Mouse (Mus musculus) left cerebral cortex, postnatal 14 days (tissue): ENCODE data around the gene Tmem165. TPM values are rescaled to one million over a fixed set of nuclear protein-coding genes. Genes with fewer than 3 reads are reported as not detected.

Experiments used
- DNase-seq, 2 experiments: peaks; one replicate each; pipeline ENCODE4 v3.0.0; 2021 to 2022; ENCODE audit warnings: low spot score in 2 of 2, mixed read lengths in 1 of 2
- intact Hi-C: fragments of 180-260 bp; cut with DNase I; formaldehyde crosslinking; loops from one replicate; pipeline ENCODE4 v1.15.1; 2025
- total RNA-seq, 2 experiments: library from RNA; stranded (reverse); gene quantifications; 2 replicates each; pipeline ENCODE4 v1.2.3; 2021

The Tmem165 gene
- total RNA-seq, 2 experiments from 2014 or later: 36.1 to 36.3 TPM

GRCm38 (mm10) chr5:76208066-76208465 lies 24.4 kb downstream of the Tmem165 start:
- intact Hi-C loops: no loop called here
- no peak for DNase-seq

GRCm38 (mm10) chr5:76216691-76217090 lies 33.0 kb downstream of the Tmem165 start:
- peak in 1 of 2 experiments; percentile 20 for DNase-seq
- intact Hi-C loops: no loop called here

GRCm38 (mm10) chr5:76231171-76231855 lies 47.6 kb downstream of the Tmem165 start:
- intact Hi-C loops: no loop called here
- no peak for DNase-seq

- no peak for DNase-seq
- intact Hi-C loops: no loop called here
Measured at GRCm38 (mm10) chr5:76243274-76243673, 59.6 kb downstream of the Tmem165 start.

GRCm38 (mm10) chr5:76243929-76244328 lies 60.2 kb downstream of the Tmem165 start:
- DNase-seq: no peak
- intact Hi-C loops: no loop called here

GRCm38 (mm10) chr5:76244430-76244829 lies 60.8 kb downstream of the Tmem165 start:
- no peak for DNase-seq
- intact Hi-C loops: no loop called here

- intact Hi-C loops: no loop called here
- DNase-seq: peak in 1 of 2 experiments; percentile 56
Measured at GRCm38 (mm10) chr5:76245419-76245818, 61.7 kb downstream of the Tmem165 start.

- no peak for DNase-seq
- intact Hi-C loops: no loop called here
Measured at GRCm38 (mm10) chr5:76246539-76246938, 62.9 kb downstream of the Tmem165 start.

- no peak for DNase-seq
- intact Hi-C loops: no loop called here
Measured at GRCm38 (mm10) chr5:76250948-76251347, 67.3 kb downstream of the Tmem165 start.

Other genes starting within 250 kb of the Tmem165 start
- gene Kdr, start 205.4 kb upstream of the Tmem165 start, total RNA-seq: 10 to 100 TPM; 21.5 to 22.4 TPM
- 10 to 100 TPM; 17.8 to 19.2 TPM for gene Srd5a3, start 43.6 kb upstream of the Tmem165 start, total RNA-seq
- gene Clock, start 120.9 kb downstream of the Tmem165 start, total RNA-seq: 10 to 100 TPM; 49.2 to 54.3 TPM
- gene Pdcl2, start 147.3 kb downstream of the Tmem165 start, total RNA-seq: not detected
- not detected for gene Nmu, start 179.9 kb downstream of the Tmem165 start, total RNA-seq